Mouse (Mus musculus): ENCODE data around the gene Tpcn1. TPM values are rescaled to one million over a fixed set of nuclear protein-coding genes. Genes with fewer than 3 reads are reported as not detected.
"Not testable (repeated sequence)": the region's sequence is repeated elsewhere in the genome, so short reads cannot be mapped to it uniquely, and the experiment has no call there.

The Tpcn1 gene
- polyA plus RNA-seq, 1 experiment from 2014 or later: 48.6 TPM

- no peak for DNase-seq (ENCODE audit: low spot score)
Observed at GRCm38 (mm10) chr5:120514754-120515153, 73.7 kb downstream of the Tpcn1 start.

GRCm38 (mm10) chr5:120514031-120514677, 74.3 kb downstream of the Tpcn1 start:
- no peak for DNase-seq (ENCODE audit: low spot score)

- DNase-seq (ENCODE audit: low spot score): no peak
Observed at GRCm38 (mm10) chr5:120512911-120513555, 75.4 kb downstream of the Tpcn1 start.

- DNase-seq (ENCODE audit: low spot score): no peak
Observed at GRCm38 (mm10) chr5:120511643-120512220, 76.7 kb downstream of the Tpcn1 start.

- peak; percentile 93 for DNase-seq (ENCODE audit: low spot score)
Observed at GRCm38 (mm10) chr5:120510982-120511642, 77.4 kb downstream of the Tpcn1 start, which contains the start of gene Slc8b1. TSS of gene Slc8b1 (plus strand) at chr5:120511168.

GRCm38 (mm10) chr5:120507311-120507710, 81.2 kb downstream of the Tpcn1 start:
- DNase-seq (ENCODE audit: low spot score): no peak

GRCm38 (mm10) chr5:120506490-120506889, 82.0 kb downstream of the Tpcn1 start:
- DNase-seq (ENCODE audit: low spot score): no peak

- DNase-seq (ENCODE audit: low spot score): no peak
Observed at GRCm38 (mm10) chr5:120505781-120506180, 82.7 kb downstream of the Tpcn1 start.

- peak; percentile 55 for DNase-seq (ENCODE audit: low spot score)
Observed at GRCm38 (mm10) chr5:120505368-120505767, 83.1 kb downstream of the Tpcn1 start.

GRCm38 (mm10) chr5:120503144-120503795, 85.2 kb downstream of the Tpcn1 start, which contains the start of gene Plbd2:
TSS of gene Plbd2 (minus strand) at chr5:120503625.
- DNase-seq (ENCODE audit: low spot score): peak; percentile 86

- no peak for DNase-seq (ENCODE audit: low spot score)
Observed at GRCm38 (mm10) chr5:120502675-120503143, 85.8 kb downstream of the Tpcn1 start.

- no peak for DNase-seq (ENCODE audit: low spot score)
Observed at GRCm38 (mm10) chr5:120502147-120502621, 86.3 kb downstream of the Tpcn1 start.

- not testable (repeated sequence) for DNase-seq (ENCODE audit: low spot score)
Observed at GRCm38 (mm10) chr5:120500609-120501008, 87.9 kb downstream of the Tpcn1 start.

GRCm38 (mm10) chr5:120499202-120499601, 89.3 kb downstream of the Tpcn1 start:
- DNase-seq (ENCODE audit: low spot score): no peak

- DNase-seq (ENCODE audit: low spot score): no peak
Observed at GRCm38 (mm10) chr5:120497071-120497470, 91.4 kb downstream of the Tpcn1 start.

GRCm38 (mm10) chr5:120495703-120496226, 92.7 kb downstream of the Tpcn1 start:
- DNase-seq (ENCODE audit: low spot score): no peak

GRCm38 (mm10) chr5:120495064-120495702, 93.3 kb downstream of the Tpcn1 start:
- DNase-seq (ENCODE audit: low spot score): no peak

- DNase-seq (ENCODE audit: low spot score): no peak
Observed at GRCm38 (mm10) chr5:120493873-120494395, 94.5 kb downstream of the Tpcn1 start.

- no peak for DNase-seq (ENCODE audit: low spot score)
Observed at GRCm38 (mm10) chr5:120493440-120493839, 95.0 kb downstream of the Tpcn1 start.

- no peak for DNase-seq (ENCODE audit: low spot score)
Observed at GRCm38 (mm10) chr5:120492437-120492836, 96.0 kb downstream of the Tpcn1 start.
